Mouse (Mus musculus) right cerebral cortex, adult 2 months (tissue): ENCODE measurements around the gene Baiap2l2.

Experiments used
- DNase-seq, 2 experiments: peaks; one replicate each; pipeline ENCODE4 v3.0.0; 2021 to 2022; ENCODE audit warnings: low spot score in 2 of 2

Gene Baiap2l2

GRCm38 (mm10) chr15:79285399-79285798 lies at the start of gene Baiap2l2:
Gene Baiap2l2 (minus strand): TSS chr15:79285537.
- DNase-seq, result no peak

DNA sequence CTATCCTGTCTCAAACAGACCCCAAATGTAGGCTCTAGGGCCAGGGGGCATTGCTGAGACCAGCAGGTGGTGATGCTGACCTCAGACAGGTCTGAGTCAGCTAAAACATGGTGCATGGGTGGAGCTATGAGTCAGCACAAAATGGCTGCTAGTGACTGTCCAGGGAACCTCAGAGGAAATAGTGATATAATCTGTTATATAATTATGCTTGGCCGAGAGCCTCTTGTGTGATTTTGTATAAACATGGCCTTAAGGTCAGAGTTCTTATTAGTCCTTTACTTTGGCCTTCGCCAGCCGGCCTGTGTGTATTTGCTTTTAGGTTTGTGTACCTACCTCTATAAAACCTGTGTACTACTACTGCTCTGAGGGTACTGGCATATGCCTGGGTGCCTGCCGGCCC lies 48.1 kb upstream of the Baiap2l2 start:
- DNase-seq, result no peak

DNA sequence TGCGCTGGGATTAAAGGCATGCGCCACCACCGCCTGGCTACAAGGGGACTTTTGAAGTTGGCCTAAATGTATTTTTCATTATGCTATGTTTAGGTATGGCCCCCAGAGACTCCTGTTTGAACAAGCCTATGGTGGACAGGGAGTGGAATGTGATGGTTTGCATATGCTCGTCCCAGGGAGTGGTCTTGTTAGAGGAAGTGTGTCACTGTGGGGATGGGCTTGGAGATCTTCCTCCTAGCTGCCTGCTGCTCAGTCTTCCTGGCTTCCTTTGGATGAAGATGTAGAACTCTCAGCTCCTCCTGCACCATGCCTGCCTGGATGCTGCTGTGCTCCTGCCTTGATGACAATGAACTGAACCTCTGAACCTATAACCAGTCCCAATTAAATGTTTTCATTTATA lies 45.2 kb upstream of the Baiap2l2 start:
- no peak for DNase-seq

- DNase-seq, result no peak
These were observed 44.6 kb upstream of the Baiap2l2 start for GRCm38 (mm10) chr15:79329979-79330363.

DNA sequence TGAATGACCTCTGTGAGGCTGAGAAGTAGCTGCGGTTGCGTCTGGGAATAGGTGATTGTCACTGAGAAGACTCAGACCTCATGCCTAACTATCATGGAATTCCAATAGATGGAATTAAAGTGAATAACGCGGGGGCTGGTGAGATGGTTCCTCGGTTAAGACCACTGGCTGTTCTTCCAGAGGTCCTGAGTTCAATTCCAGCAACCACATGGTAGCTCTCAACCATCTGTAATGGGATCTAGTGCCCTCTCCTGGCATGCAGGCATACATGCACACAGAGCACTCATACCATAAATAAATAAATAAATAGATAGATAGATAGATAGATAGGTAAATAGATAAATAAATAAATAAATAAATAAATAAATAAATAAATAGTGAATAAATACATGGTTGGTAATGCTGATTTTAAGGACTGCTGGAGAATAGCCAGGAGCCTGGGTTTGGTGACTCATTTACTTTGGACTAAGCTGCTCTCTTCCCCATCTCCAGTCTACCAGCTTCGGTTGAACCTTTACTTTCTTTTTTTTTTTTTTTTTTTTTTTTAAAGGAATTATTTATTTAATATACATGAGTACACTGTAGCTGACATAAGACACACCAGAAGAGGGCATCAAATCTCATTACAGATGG lies 44.1 kb upstream of the Baiap2l2 start:
- DNase-seq, result no peak

DNA sequence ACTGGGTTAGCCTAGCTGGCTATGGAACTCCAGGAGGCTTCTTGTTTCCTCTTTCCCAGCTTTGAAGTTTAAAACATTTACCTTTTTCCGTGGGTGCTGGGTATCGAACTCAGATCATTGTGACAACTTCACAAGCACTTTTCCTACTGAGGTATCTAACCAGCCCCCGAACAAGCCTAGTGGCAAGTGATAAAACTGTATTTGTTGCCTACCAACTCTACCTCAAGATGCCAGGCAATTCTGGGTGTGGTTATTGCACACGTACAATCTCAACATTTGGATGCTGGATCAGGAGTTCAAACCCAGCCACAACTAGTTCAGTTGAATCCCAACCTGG lies 43.6 kb upstream of the Baiap2l2 start:
- DNase-seq, result no peak

GRCm38 (mm10) chr15:79328058-79328938 lies 43.0 kb upstream of the Baiap2l2 start, which contains the start of gene Pla2g6:
Gene Pla2g6 (minus strand): TSS chr15:79328390.
- peak; percentile 99 for DNase-seq

GRCm38 (mm10) chr15:79326971-79327961 lies 41.9 kb upstream of the Baiap2l2 start:
- DNase-seq, result peak; percentile 26 to 40

GRCm38 (mm10) chr15:79326264-79326663 lies 40.9 kb upstream of the Baiap2l2 start:
- no peak for DNase-seq

- no peak for DNase-seq
These were observed 40.4 kb upstream of the Baiap2l2 start for GRCm38 (mm10) chr15:79325742-79326141.

- DNase-seq, result no peak
These were observed 39.0 kb upstream of the Baiap2l2 start for GRCm38 (mm10) chr15:79324373-79324772.

- DNase-seq, result no peak
These were observed 38.4 kb upstream of the Baiap2l2 start for GRCm38 (mm10) chr15:79323791-79324155.

- DNase-seq, result no peak
These were observed 37.9 kb upstream of the Baiap2l2 start for GRCm38 (mm10) chr15:79322991-79323790.

DNA sequence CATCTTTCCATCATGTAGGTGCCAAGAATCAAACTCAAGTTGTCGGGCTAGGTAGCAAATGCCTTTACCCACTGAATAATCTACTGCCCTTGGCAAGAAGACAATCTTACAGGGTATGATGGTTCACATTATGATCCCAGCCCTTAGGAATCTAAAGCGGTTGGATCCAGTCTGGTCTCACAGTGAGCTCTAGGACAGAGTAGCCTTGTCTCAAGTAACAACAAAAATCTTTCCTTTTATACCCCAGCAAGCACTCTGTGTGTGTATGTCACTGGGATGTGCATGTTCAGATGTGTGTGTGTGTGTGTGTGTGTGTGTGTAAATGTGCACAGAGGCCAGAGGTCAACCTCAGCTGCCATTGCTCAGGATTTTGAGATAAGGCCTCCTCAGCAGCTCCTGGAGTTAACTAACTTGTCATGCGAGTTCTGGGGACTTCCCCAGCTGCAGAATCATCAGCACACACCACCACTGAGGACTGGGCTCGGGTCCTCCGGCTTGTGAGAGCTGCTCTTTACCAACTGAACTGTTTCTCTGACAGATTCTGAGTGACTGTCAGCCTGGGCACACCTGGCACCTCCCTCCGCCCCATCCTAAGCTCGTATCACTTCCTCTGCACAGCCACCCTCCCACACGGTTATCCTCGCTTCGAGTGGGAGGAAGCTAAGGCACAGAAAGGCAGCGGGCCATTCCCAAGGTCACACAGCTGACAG lies 37.1 kb upstream of the Baiap2l2 start:
- DNase-seq, result no peak

DNA sequence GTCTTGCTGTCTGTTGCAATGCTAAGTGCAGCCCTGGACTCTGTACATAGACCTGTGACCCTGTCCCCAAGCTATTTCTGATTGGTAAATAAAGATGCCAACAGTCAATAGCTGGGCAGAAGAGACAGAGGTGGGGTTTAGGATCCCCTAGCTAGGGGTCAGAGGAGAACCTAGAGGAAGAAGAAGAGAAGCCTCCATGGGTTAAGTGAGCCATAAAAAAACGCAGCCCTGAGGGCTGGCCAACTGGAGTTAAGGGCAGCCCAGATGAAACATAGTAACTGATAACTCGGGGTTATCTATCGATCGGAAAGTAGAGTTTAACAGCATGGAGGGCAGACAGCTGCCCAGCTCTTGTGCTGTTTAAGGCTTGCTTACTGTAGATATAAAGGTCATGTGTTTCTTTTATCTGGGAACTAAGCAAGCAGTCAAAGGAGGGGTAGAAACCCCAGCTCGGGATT lies 36.4 kb upstream of the Baiap2l2 start:
- no peak for DNase-seq

DNA sequence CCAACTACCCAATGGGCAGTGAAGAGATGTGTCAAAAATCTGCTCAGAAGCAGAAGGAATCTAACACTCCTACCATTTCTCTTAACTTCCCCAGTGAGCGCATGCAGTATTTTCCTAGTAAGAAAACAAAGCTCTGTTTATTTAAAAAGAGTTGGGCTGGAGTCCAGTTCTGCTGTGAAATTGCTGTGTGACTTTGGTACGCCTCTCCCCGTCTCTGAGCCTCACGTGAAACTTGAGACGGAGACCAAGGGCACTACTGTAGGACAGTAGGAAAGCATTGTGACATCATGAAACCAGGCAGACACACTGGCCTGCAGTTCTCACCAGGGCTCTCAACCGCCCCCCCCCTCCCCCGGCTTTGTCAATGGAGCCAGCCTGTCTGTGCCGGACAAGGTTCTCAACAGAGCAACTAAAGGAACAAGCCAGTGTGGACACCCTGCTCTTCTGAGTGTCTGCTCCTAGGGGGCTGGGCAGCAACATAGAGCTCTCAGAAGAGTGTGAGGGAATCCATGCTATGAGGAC lies 28.6 kb upstream of the Baiap2l2 start:
- DNase-seq, result no peak

GRCm38 (mm10) chr15:79307861-79308260 lies 22.5 kb upstream of the Baiap2l2 start:
- no peak for DNase-seq

DNA sequence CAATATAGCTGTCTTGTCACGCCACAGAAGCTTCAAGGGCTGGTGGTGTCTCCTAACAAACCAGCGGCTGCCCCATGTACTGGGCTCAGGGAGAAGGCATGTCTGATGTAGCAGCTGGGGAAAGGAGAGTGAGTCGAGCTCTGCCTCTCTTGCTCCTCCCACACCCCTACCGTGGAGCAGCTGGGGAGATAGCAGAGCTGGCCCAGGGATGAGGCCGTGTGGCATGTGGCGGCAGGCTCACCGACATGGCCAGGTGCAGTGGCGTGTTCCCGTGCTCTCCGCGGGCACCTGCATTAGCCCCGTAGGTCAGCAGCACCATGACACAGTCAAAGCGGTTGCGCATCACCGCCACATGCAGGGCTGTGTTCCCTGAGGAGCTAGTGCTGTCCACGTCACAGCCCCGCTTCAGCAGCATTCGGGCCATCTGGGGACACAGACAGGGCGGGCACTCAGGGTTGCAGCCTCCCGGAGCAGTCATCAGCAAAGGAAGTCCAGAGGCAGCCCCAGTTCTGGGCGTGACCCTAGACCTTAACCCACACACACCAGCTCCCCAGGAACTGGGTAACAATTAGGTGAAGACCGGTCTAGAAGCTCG lies 20.8 kb upstream of the Baiap2l2 start:
- no peak for DNase-seq

DNA sequence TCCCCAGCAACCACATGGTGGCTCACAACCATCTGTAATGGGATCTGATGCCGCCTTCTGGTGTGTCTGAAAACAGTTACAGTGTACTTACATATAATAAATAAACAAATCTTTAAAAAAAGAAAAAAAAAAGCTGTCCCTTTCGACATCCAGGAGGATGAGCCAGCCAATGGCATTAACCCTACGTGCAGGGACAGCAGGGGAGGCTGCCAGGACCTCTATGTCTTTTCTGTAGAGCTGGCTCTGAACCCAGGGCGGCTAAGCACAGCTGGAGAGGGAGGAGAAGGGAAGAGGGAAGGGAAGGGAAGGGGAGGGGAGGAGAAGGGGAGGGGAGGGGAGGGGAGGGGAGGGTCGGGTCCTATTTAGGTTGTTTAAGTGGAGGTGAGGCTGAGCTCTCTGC lies 19.5 kb upstream of the Baiap2l2 start:
- DNase-seq, result no peak

GRCm38 (mm10) chr15:79303725-79304124 lies 18.4 kb upstream of the Baiap2l2 start:
- DNase-seq, result no peak
